Mouse (Mus musculus) CH12.LX (cell line): Measurements from ENCODE around the gene Cfap44. TPM values are rescaled to one million over a fixed set of nuclear protein-coding genes. Genes with fewer than 3 reads are reported as not detected.

Source experiments
- DNase-seq: peaks from one replicate; pipeline ENCODE4 v3.0.0-alpha.2; 2013; ENCODE audit errors: extremely low read depth
- H3K27ac ChIP-seq: 2 replicates; pipeline ENCODE4 v1.5.1; 2012; ENCODE audit warnings: low read depth, mild to moderate bottlenecking, control low read depth, moderate library complexity; ENCODE audit not compliant: insufficient read depth
- H3K27me3 ChIP-seq: replicated peaks from 2 replicates; pipeline ENCODE3; 2012; ENCODE audit warnings: inconsistent platforms
- H3K36me3 ChIP-seq, 2 experiments: replicated peaks in 1 of 2; 2 replicates each; pipeline versions ENCODE3 to v1.6.1; 2012; ENCODE audit warnings: inconsistent platforms in 1 of 2, low read length in 1 of 2, mild to moderate bottlenecking in 1 of 2, mixed read lengths in 1 of 2, moderate library complexity in 1 of 2; ENCODE audit not compliant: control insufficient read depth in 1 of 2, insufficient read depth in 1 of 2
- H3K4me1 ChIP-seq, 2 experiments: 2 replicates each; pipeline ENCODE4 v1.6.1; 2012; ENCODE audit warnings: inconsistent platforms in 1 of 2, moderate library complexity in 1 of 2; ENCODE audit not compliant: insufficient read depth in 2 of 2, control insufficient read depth in 1 of 2
- H3K4me2 ChIP-seq: 2 replicates; pipeline ENCODE4 v1.6.1; 2012; ENCODE audit warnings: low read depth, mild to moderate bottlenecking, control low read depth; ENCODE audit not compliant: poor library complexity, insufficient read depth, severe bottlenecking
- H3K4me3 ChIP-seq, 3 experiments: fragments of 150-350 bp in 1 of 3; sonication (generic) in 1 of 3; replicated peaks in 1 of 3; 2 replicates each; pipeline versions ENCODE3 to v1.5.1; 2011 to 2012; ENCODE audit warnings: low read depth in 2 of 3, low read length in 2 of 3, mild to moderate bottlenecking in 2 of 3, moderate library complexity in 2 of 3, control low read depth in 1 of 3, improper control_type of control experiment in 1 of 3, inconsistent platforms in 1 of 3, mixed read lengths in 1 of 3; ENCODE audit not compliant: poor library complexity in 1 of 3
- H3K79me2 ChIP-seq: replicated peaks from 2 replicates; pipeline ENCODE4 v1.6.1; 2012; ENCODE audit warnings: mild to moderate bottlenecking, moderate library complexity; ENCODE audit not compliant: control insufficient read depth, poor library complexity, insufficient read depth, severe bottlenecking; ENCODE audit errors: extremely low read depth
- H3K9ac ChIP-seq: 2 replicates; pipeline ENCODE4 v1.6.1; 2012; ENCODE audit warnings: low read depth, mild to moderate bottlenecking, control low read depth, moderate library complexity; ENCODE audit not compliant: insufficient read depth
- H3K9me3 ChIP-seq: replicated peaks from 2 replicates; pipeline ENCODE3; 2012; ENCODE audit warnings: low read length, inconsistent platforms, mixed read lengths
- CHD1 ChIP-seq: IDR thresholded peaks from 2 replicates; pipeline ENCODE4 v1.6.1; 2012; ENCODE audit warnings: low read depth, low read length, improper control_type of control experiment, inconsistent platforms
- CHD2 ChIP-seq: IDR thresholded peaks from 2 replicates; pipeline ENCODE4 v1.6.1; 2011; ENCODE audit warnings: low read length, improper control_type of control experiment
- CTCF ChIP-seq, 2 experiments: IDR thresholded peaks in 1 of 2; conservative IDR thresholded peaks in 1 of 2; 2 replicates each; pipeline ENCODE4 v1.5.1; 2011 to 2012; ENCODE audit warnings: low read depth in 2 of 2, low read length in 2 of 2, improper control_type of control experiment in 1 of 2, inconsistent platforms in 1 of 2, mild to moderate bottlenecking in 1 of 2, moderate library complexity in 1 of 2
- ELF1 ChIP-seq: IDR thresholded peaks from 2 replicates; pipeline ENCODE4 v1.6.1; 2014; ENCODE audit warnings: low read depth, mild to moderate bottlenecking, inconsistent platforms, low read length, improper control_type of control experiment
- EP300 ChIP-seq: IDR thresholded peaks from 2 replicates; pipeline ENCODE4 v1.6.1; 2011; ENCODE audit warnings: low read length, improper control_type of control experiment
- ETS1 ChIP-seq: conservative IDR thresholded peaks from 2 replicates; pipeline ENCODE4 v1.6.1; 2012; ENCODE audit warnings: low read depth, mild to moderate bottlenecking, inconsistent platforms, low read length, improper control_type of control experiment, moderate library complexity
- HCFC1 ChIP-seq: IDR thresholded peaks from 2 replicates; pipeline ENCODE4 v1.6.1; 2012; ENCODE audit warnings: low read depth, mild to moderate bottlenecking, inconsistent platforms, low read length, improper control_type of control experiment
- IRF4 ChIP-seq: IDR thresholded peaks from 2 replicates; pipeline ENCODE4 v1.6.1; 2014; ENCODE audit warnings: low read depth, mild to moderate bottlenecking, inconsistent platforms, low read length, improper control_type of control experiment
- JUN ChIP-seq: IDR thresholded peaks from 2 replicates; pipeline ENCODE4 v1.6.1; 2011; ENCODE audit warnings: low read depth, mild to moderate bottlenecking, low read length, improper control_type of control experiment, moderate library complexity; ENCODE audit not compliant: insufficient read depth
- JUND ChIP-seq: conservative IDR thresholded peaks from 2 replicates; pipeline ENCODE4 v1.6.1; 2011; ENCODE audit warnings: low read depth, low read length, improper control_type of control experiment
- KAT2A ChIP-seq: IDR thresholded peaks from 2 replicates; pipeline ENCODE4 v1.6.1; 2012; ENCODE audit warnings: low read length, improper control_type of control experiment, inconsistent platforms; ENCODE audit not compliant: insufficient replicate concordance
- MAX ChIP-seq: IDR thresholded peaks from 2 replicates; pipeline ENCODE4 v1.6.1; 2011; ENCODE audit warnings: low read length, improper control_type of control experiment
- MEF2A ChIP-seq: IDR thresholded peaks from 2 replicates; pipeline ENCODE4 v1.6.1; 2014; ENCODE audit warnings: low read depth, mild to moderate bottlenecking, inconsistent platforms, low read length, improper control_type of control experiment, borderline replicate concordance
- NELFE ChIP-seq: IDR thresholded peaks from 2 replicates; pipeline ENCODE4 v1.6.1; 2011; ENCODE audit warnings: low read depth, low read length, improper control_type of control experiment
- NRF1 ChIP-seq: IDR thresholded peaks from 2 replicates; pipeline ENCODE4 v1.6.1; 2014; ENCODE audit warnings: low read depth, mild to moderate bottlenecking, inconsistent platforms, low read length, improper control_type of control experiment, moderate library complexity
- PAX5 ChIP-seq: IDR thresholded peaks from 2 replicates; pipeline ENCODE4 v1.6.1; 2012; ENCODE audit warnings: low read length, inconsistent platforms, mixed read lengths
- RAD21 ChIP-seq: IDR thresholded peaks from 2 replicates; pipeline ENCODE4 v1.6.1; 2011; ENCODE audit warnings: low read depth, mild to moderate bottlenecking, low read length, improper control_type of control experiment, moderate library complexity
- RCOR1 ChIP-seq: conservative IDR thresholded peaks from 2 replicates; pipeline ENCODE4 v1.6.1; 2012; ENCODE audit warnings: low read depth, mild to moderate bottlenecking, inconsistent platforms, low read length, improper control_type of control experiment
- SMC3 ChIP-seq: IDR thresholded peaks from 2 replicates; pipeline ENCODE4 v1.6.1; 2011; ENCODE audit warnings: low read depth, low read length, improper control_type of control experiment
- TBP ChIP-seq: conservative IDR thresholded peaks from 2 replicates; pipeline ENCODE4 v1.6.1; 2011; ENCODE audit warnings: low read depth, low read length, improper control_type of control experiment
- UBTF ChIP-seq: IDR thresholded peaks from 2 replicates; pipeline ENCODE4 v1.6.1; 2012; ENCODE audit warnings: low read depth, mild to moderate bottlenecking, inconsistent platforms, low read length, improper control_type of control experiment, moderate library complexity
- ZMIZ1 ChIP-seq: IDR thresholded peaks from 2 replicates; pipeline ENCODE4 v1.6.1; 2012; ENCODE audit warnings: low read depth, mild to moderate bottlenecking, inconsistent platforms, low read length, improper control_type of control experiment
- ZNF384 ChIP-seq: IDR thresholded peaks from 2 replicates; pipeline ENCODE4 v1.6.1; 2012; ENCODE audit warnings: low read depth, low read length, improper control_type of control experiment, inconsistent platforms
- dilution Hi-C: fragments of 300-500 bp; cut with MboI; formaldehyde crosslinking; loops from 2 replicates; pipeline ENCODE4 v1.14.3; 2020; ENCODE audit warnings: low sequenced_read_pairs; ENCODE audit not compliant: extremely low pct_unique_long_range_greater_than_20kb, extremely low pct_ligation_motif_present
- in situ Hi-C: fragments of 300-500 bp; cut with MboI; formaldehyde crosslinking; loops from 3 replicates; pipeline ENCODE4 v1.14.3; 2019; ENCODE audit warnings: low sequenced_read_pairs, low pct_ligation_motif_present, low pct_unique_long_range_greater_than_20kb, mixed read lengths
- polyA plus RNA-seq: library from polyadenylated mRNA; unstranded; fragments of >175 nt; gene quantifications from 2 replicates; pipeline ENCODE4 v1.2.1, GENCODE M21; 2012; ENCODE audit warnings: low read depth; ENCODE audit not compliant: insufficient read length
- total RNA-seq, 2 experiments: library from RNA; depleted of rRNA; stranded (reverse); fragments of 300-350 nt in 1 of 2; fragments of >200 nt in 1 of 2; gene quantifications; 2 replicates each; pipeline ENCODE4 v1.2.3; 2012 to 2014

The Cfap44 gene
- total and polyA plus RNA-seq, 3 experiments: not detected

GRCm38 (mm10) chr16:44475682-44476375, 81.2 kb downstream of the Cfap44 start:
- Histone ChIP-seq H3K27ac (no peak overlapping the region), H3K4me1 (no peaks in the 10 kb centered on the region), H3K9me3 (no peaks in the 10 kb centered on the region), H3K4me2 (no peak overlapping the region), H3K9ac (no peak overlapping the region), H3K4me3 (no peak overlapping the region), H3K36me3 (no peaks in the 10 kb centered on the region), H3K27me3 (no peaks in the 10 kb centered on the region), H3K79me2 (no peaks in the 10 kb centered on the region)
- no peak for TF ChIP-seq HCFC1
- no peak for TF ChIP-seq PAX5
- TF ChIP-seq CHD1: no peak
- no peak for TF ChIP-seq ZNF384
- no peak for TF ChIP-seq RCOR1
- TF ChIP-seq CHD2: no peak
- dilution Hi-C loops (no loop called here), in situ Hi-C loops (loop anchor here (25.0 kb wide), 1 partner anchor 611 kb away; the partner anchor contains the start of gene Ccdc80)
- DNase-seq: no peak

DNA sequence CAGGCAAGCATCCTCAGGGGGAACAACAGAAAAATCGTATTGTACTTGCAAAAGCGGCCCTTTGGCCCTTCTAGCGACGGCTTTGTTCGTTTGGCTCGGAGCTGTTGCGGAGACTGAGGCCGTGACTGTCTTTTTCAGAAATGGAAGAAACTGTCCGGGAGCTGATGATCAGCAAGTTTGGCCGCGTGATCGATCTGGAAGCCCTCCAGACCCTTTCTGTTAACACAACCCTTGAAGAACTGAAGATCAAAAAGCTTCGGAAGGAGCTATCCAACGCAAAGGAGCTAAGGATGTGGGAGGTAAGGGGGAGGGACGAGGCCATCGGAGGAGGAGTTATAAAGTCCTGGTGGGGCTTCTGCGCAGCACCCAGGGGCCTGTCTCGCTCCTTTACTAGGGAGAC, 84.2 kb downstream of the Cfap44 start:
- no peak for TF ChIP-seq NRF1
- TF ChIP-seq EP300: no peak
- TF ChIP-seq ETS1: no peak
- H3K4me3 ChIP-seq: no peak overlapping the region
- H3K9ac ChIP-seq: no peak overlapping the region
- no peaks in the 10 kb centered on the region for H3K9me3 ChIP-seq
- no peaks in the 10 kb centered on the region for H3K4me1 ChIP-seq
- H3K36me3 ChIP-seq: no peaks in the 10 kb centered on the region
- no peak overlapping the region for H3K27ac ChIP-seq
- dilution Hi-C loops: no loop called here
- no peaks in the 10 kb centered on the region for H3K79me2 ChIP-seq
- no peaks in the 10 kb centered on the region for H3K27me3 ChIP-seq
- no peak overlapping the region for H3K4me2 ChIP-seq
- in situ Hi-C loops: loop anchor here (25.0 kb wide), 1 partner anchor 609 kb away; the partner anchor contains the start of gene Ccdc80
- no peak for DNase-seq

DNA sequence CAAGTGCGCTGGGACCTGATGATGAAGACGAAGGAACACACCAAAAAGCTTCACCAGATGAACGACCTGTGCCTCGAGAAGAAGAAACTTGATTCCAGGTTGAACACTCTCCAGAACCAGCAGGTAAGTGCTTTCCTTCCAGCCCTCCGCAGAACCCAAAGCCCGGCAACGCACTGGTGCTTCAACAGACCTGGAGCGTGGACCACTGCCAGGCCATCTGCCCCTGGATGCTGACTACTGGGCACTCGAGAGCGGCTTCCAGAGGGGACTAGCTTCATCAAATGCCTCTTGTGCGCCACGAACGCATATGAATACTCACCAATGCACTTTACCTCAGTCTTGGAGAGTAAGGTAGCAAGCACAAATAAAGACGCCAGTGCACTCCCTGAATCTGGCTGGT, 85.3 kb downstream of the Cfap44 start:
- no peaks in the 10 kb centered on the region for H3K9me3 ChIP-seq
- no peak for DNase-seq
- no peaks in the 10 kb centered on the region for H3K36me3 ChIP-seq
- no peak overlapping the region for H3K4me2 ChIP-seq
- dilution Hi-C loops (no loop called here), in situ Hi-C loops (loop anchor here (10.0 to 25.0 kb wide), 3 partner anchors 155 to 607 kb away; partner anchors contain the start of genes Ccdc80 and Nepro)
- no peak overlapping the region for H3K27ac ChIP-seq
- H3K4me1 ChIP-seq: no peaks in the 10 kb centered on the region
- H3K4me3 ChIP-seq: no peak overlapping the region
- H3K27me3 ChIP-seq: no peaks in the 10 kb centered on the region
- no peaks in the 10 kb centered on the region for H3K79me2 ChIP-seq
- no peak for TF ChIP-seq RAD21
- TF ChIP-seq CHD1: no peak
- no peak for TF ChIP-seq RCOR1
- TF ChIP-seq MAX: no peak
- TF ChIP-seq ETS1: no peak
- TF ChIP-seq MEF2A: no peak
- TF ChIP-seq JUND: no peak
- no peak for TF ChIP-seq ZMIZ1
- TF ChIP-seq SMC3: no peak
- no peak for TF ChIP-seq UBTF
- no peak for TF ChIP-seq ZNF384
- TF ChIP-seq NRF1: no peak
- TF ChIP-seq ELF1: no peak
- TF ChIP-seq KAT2A: no peak
- TF ChIP-seq TBP: no peak
- TF ChIP-seq IRF4: no peak
- no peak for TF ChIP-seq CTCF (conservative IDR thresholded peaks at IDR 0.05 in 1 of 2, IDR thresholded peaks at IDR 0.05 in 1 of 2; ENCODE audit: low read depth in 2 of 2, low read length in 2 of 2)
- TF ChIP-seq NELFE: no peak
- TF ChIP-seq JUN: no peak
- H3K9ac ChIP-seq: no peak overlapping the region
